Mouse (Mus musculus): ENCODE measurements around the gene Gga3.

GRCm38 (mm10) chr11:115606733-115607132 lies 2.9 kb upstream of the Gga3 start:
- TF ChIP-seq CTCF (IDR thresholded peaks at IDR 0.05; ENCODE audit: borderline replicate concordance, control insufficient read depth, extremely low read depth, insufficient read depth, low read length, poor library complexity) (no peak), POLR2A (IDR thresholded peaks at IDR 0.05; ENCODE audit: control insufficient read depth, extremely low read depth, insufficient read depth, low read length, poor library complexity) (no peak)

All from thymus, adult 2 months (tissue).